Mouse (Mus musculus): Measurements from ENCODE around the gene Batf2. TPM values are rescaled to one million over a fixed set of nuclear protein-coding genes. Genes with fewer than 3 reads are reported as not detected.

Batf2 gene
- 0.41 TPM for polyA plus RNA-seq (2014; fragmentation: Illumina TruSeq; extraction: RNeasy Lipid Tissue Mini Kit (QIAGEN cat#74804); ENCODE audit: low replicate concordance)

GRCm38 (mm10) chr19:6140678-6141393, at the start of gene Batf2:
Gene Batf2, plus strand, starts transcription at chr19:6140983.

DNA sequence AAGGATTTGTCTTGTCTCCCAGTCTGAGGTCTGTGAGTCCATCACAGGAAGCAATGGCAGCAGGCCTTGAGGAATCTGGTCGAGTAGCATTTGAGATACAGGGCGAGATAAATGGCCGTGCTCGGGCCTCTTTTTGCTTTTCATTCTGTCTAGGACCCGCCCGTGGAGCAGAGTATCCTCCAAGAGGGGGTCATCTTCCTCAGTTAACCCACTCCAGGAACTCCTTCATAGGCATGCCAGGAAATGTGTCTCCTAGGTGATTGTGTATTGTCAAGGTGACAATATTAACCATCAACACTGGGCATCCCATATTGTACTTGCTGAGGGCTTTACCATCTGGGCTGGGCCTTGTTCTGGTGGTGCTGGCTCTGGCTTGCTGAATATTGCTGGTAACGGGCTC, 46.7 kb upstream of the Batf2 start, which contains the start of gene AC131692.1:
Gene AC131692.1, plus strand, starts transcription at position 301 of the 400 bp plus-strand sequence.

DNA sequence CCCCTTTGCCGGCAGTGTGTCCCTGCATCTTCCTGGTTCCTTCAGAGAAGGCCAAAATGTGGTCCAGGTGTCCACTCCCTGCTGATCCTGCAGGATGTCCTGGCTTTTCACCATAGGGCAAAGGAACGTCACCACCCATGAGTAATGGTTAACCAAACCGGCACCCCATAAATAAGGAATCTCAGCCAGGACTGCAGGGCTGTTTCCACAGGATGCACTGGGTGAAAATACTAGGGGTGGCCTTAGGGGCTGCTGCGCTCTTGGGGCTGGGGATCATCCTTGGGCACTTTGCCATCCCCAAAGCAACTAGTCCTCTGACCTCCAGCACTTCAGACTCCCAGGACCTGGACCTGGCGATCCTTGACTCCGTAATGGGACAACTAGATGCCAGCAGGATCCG, 35.2 kb upstream of the Batf2 start, which contains the start of gene Naaladl1:
Gene Naaladl1, plus strand, starts transcription at position 197 of the 400 bp plus-strand sequence.

GRCm38 (mm10) chr19:6117986-6118676, 22.7 kb upstream of the Batf2 start, which contains the start of gene Sac3d1:
Gene Sac3d1, minus strand, starts transcription at chr19:6118650.

DNA sequence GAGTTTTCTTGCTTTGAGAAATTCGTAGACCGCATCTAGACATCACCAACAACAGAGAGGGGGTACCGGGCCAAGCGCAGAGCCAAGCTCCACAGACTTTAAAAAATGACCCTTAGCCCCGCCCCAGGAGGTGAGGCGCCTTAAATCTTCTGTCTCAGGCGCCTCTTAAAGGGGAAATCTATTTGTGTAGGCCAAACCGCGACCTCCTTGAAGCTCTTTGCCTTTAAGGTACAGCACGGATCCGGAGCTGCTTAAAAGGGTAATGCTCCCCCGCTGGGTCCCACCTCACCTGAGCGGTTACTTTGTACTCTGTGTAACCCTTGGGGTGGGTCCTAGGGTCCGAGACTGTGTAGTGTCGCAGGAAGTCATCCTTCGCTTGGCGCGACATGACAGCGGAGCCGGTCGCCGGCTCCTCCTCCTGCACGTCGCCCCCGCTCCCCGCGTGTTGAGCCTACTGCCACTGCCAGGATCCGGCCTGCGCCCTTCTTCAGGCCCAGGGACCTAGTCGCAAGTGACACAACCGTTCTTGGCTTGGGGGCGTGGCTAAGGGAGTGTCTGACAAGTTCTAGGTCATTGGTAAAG, 12.9 kb upstream of the Batf2 start, which contains the start of gene Snx15:
Gene Snx15, minus strand, starts transcription at position 545 of the 582 bp plus-strand sequence.

GRCm38 (mm10) chr19:6141394-6141749, 589 bp downstream of the Batf2 start, which contains the start of gene Arl2:
Gene Arl2, minus strand, starts transcription at chr19:6141548.

GRCm38 (mm10) chr19:6184131-6184530, 43.3 kb downstream of the Batf2 start, which contains the start of gene Majin:
Gene Majin, plus strand, starts transcription at chr19:6184388.

Other genes with a start within 250 kb of the Batf2 start
- 0.97 TPM for gene Tigd3, start 246.8 kb upstream of the Batf2 start, polyA plus RNA-seq (2014; fragmentation: Illumina TruSeq; extraction: RNeasy Lipid Tissue Mini Kit (QIAGEN cat#74804); ENCODE audit: low replicate concordance)
- gene Dpf2, start 228.0 kb upstream of the Batf2 start, polyA plus RNA-seq (2014; fragmentation: Illumina TruSeq; extraction: RNeasy Lipid Tissue Mini Kit (QIAGEN cat#74804); ENCODE audit: low replicate concordance): 8.6 TPM
- 2.5 TPM for gene Cdc42ep2, start 216.2 kb upstream of the Batf2 start, polyA plus RNA-seq (2014; fragmentation: Illumina TruSeq; extraction: RNeasy Lipid Tissue Mini Kit (QIAGEN cat#74804); ENCODE audit: low replicate concordance)
- gene Pola2, start 176.8 kb upstream of the Batf2 start, polyA plus RNA-seq (2014; fragmentation: Illumina TruSeq; extraction: RNeasy Lipid Tissue Mini Kit (QIAGEN cat#74804); ENCODE audit: low replicate concordance): 4.1 TPM
- gene Slc22a20, start 154.8 kb upstream of the Batf2 start, polyA plus RNA-seq (2014; fragmentation: Illumina TruSeq; extraction: RNeasy Lipid Tissue Mini Kit (QIAGEN cat#74804); ENCODE audit: low replicate concordance): not detected
- gene Capn1, start 125.1 kb upstream of the Batf2 start, polyA plus RNA-seq (2014; fragmentation: Illumina TruSeq; extraction: RNeasy Lipid Tissue Mini Kit (QIAGEN cat#74804); ENCODE audit: low replicate concordance): 1.9 TPM
- 0.97 TPM for gene Syvn1, start 94.4 kb upstream of the Batf2 start, polyA plus RNA-seq (2014; fragmentation: Illumina TruSeq; extraction: RNeasy Lipid Tissue Mini Kit (QIAGEN cat#74804); ENCODE audit: low replicate concordance)
- gene Mrpl49, start 83.2 kb upstream of the Batf2 start, polyA plus RNA-seq (2014; fragmentation: Illumina TruSeq; extraction: RNeasy Lipid Tissue Mini Kit (QIAGEN cat#74804); ENCODE audit: low replicate concordance): 21.3 TPM
- gene Fau, start 83.1 kb upstream of the Batf2 start, polyA plus RNA-seq (2014; fragmentation: Illumina TruSeq; extraction: RNeasy Lipid Tissue Mini Kit (QIAGEN cat#74804); ENCODE audit: low replicate concordance): 4.9 TPM
- gene Znhit2, start 79.8 kb upstream of the Batf2 start, polyA plus RNA-seq (2014; fragmentation: Illumina TruSeq; extraction: RNeasy Lipid Tissue Mini Kit (QIAGEN cat#74804); ENCODE audit: low replicate concordance): not detected
- 0.97 TPM for gene Tm7sf2, start 72.6 kb upstream of the Batf2 start, polyA plus RNA-seq (2014; fragmentation: Illumina TruSeq; extraction: RNeasy Lipid Tissue Mini Kit (QIAGEN cat#74804); ENCODE audit: low replicate concordance)
- 9.3 TPM for gene Vps51, start 63.8 kb upstream of the Batf2 start, polyA plus RNA-seq (2014; fragmentation: Illumina TruSeq; extraction: RNeasy Lipid Tissue Mini Kit (QIAGEN cat#74804); ENCODE audit: low replicate concordance)
- not detected for gene Tmem262, start 61.0 kb upstream of the Batf2 start, polyA plus RNA-seq (2014; fragmentation: Illumina TruSeq; extraction: RNeasy Lipid Tissue Mini Kit (QIAGEN cat#74804); ENCODE audit: low replicate concordance)
- not detected for gene Gm28374, start 58.7 kb upstream of the Batf2 start, polyA plus RNA-seq (2014; fragmentation: Illumina TruSeq; extraction: RNeasy Lipid Tissue Mini Kit (QIAGEN cat#74804); ENCODE audit: low replicate concordance)
- gene Zfpl1, start 56.0 kb upstream of the Batf2 start, polyA plus RNA-seq (2014; fragmentation: Illumina TruSeq; extraction: RNeasy Lipid Tissue Mini Kit (QIAGEN cat#74804); ENCODE audit: low replicate concordance): not detected
- 2.1 TPM for gene Cdca5, start 56.0 kb upstream of the Batf2 start, polyA plus RNA-seq (2014; fragmentation: Illumina TruSeq; extraction: RNeasy Lipid Tissue Mini Kit (QIAGEN cat#74804); ENCODE audit: low replicate concordance)
- gene AC131692.1, start 46.6 kb upstream of the Batf2 start, polyA plus RNA-seq (2014; fragmentation: Illumina TruSeq; extraction: RNeasy Lipid Tissue Mini Kit (QIAGEN cat#74804); ENCODE audit: low replicate concordance): not detected
- 3.8 TPM for gene Naaladl1, start 35.2 kb upstream of the Batf2 start, polyA plus RNA-seq (2014; fragmentation: Illumina TruSeq; extraction: RNeasy Lipid Tissue Mini Kit (QIAGEN cat#74804); ENCODE audit: low replicate concordance)
- gene Sac3d1, start 22.3 kb upstream of the Batf2 start, polyA plus RNA-seq (2014; fragmentation: Illumina TruSeq; extraction: RNeasy Lipid Tissue Mini Kit (QIAGEN cat#74804); ENCODE audit: low replicate concordance): not detected
- gene Snx15, start 12.7 kb upstream of the Batf2 start, polyA plus RNA-seq (2014; fragmentation: Illumina TruSeq; extraction: RNeasy Lipid Tissue Mini Kit (QIAGEN cat#74804); ENCODE audit: low replicate concordance): 4.0 TPM
- gene Arl2, start 565 bp downstream of the Batf2 start, polyA plus RNA-seq (2014; fragmentation: Illumina TruSeq; extraction: RNeasy Lipid Tissue Mini Kit (QIAGEN cat#74804); ENCODE audit: low replicate concordance): 1.0 TPM
- gene Majin, start 43.4 kb downstream of the Batf2 start, polyA plus RNA-seq (2014; fragmentation: Illumina TruSeq; extraction: RNeasy Lipid Tissue Mini Kit (QIAGEN cat#74804); ENCODE audit: low replicate concordance): 0.37 TPM
- not detected for gene Gpha2, start 85.4 kb downstream of the Batf2 start, polyA plus RNA-seq (2014; fragmentation: Illumina TruSeq; extraction: RNeasy Lipid Tissue Mini Kit (QIAGEN cat#74804); ENCODE audit: low replicate concordance)
- 0.30 TPM for gene Ppp2r5b, start 94.9 kb downstream of the Batf2 start, polyA plus RNA-seq (2014; fragmentation: Illumina TruSeq; extraction: RNeasy Lipid Tissue Mini Kit (QIAGEN cat#74804); ENCODE audit: low replicate concordance)
- 0.07 TPM for gene Atg2a, start 100.7 kb downstream of the Batf2 start, polyA plus RNA-seq (2014; fragmentation: Illumina TruSeq; extraction: RNeasy Lipid Tissue Mini Kit (QIAGEN cat#74804); ENCODE audit: low replicate concordance)
- 22.8 TPM for gene Ehd1, start 135.7 kb downstream of the Batf2 start, polyA plus RNA-seq (2014; fragmentation: Illumina TruSeq; extraction: RNeasy Lipid Tissue Mini Kit (QIAGEN cat#74804); ENCODE audit: low replicate concordance)
- 4.0 TPM for gene Cdc42bpg, start 165.5 kb downstream of the Batf2 start, polyA plus RNA-seq (2014; fragmentation: Illumina TruSeq; extraction: RNeasy Lipid Tissue Mini Kit (QIAGEN cat#74804); ENCODE audit: low replicate concordance)
- 3.2 TPM for gene Men1, start 194.0 kb downstream of the Batf2 start, polyA plus RNA-seq (2014; fragmentation: Illumina TruSeq; extraction: RNeasy Lipid Tissue Mini Kit (QIAGEN cat#74804); ENCODE audit: low replicate concordance)
- gene Map4k2, start 200.2 kb downstream of the Batf2 start, polyA plus RNA-seq (2014; fragmentation: Illumina TruSeq; extraction: RNeasy Lipid Tissue Mini Kit (QIAGEN cat#74804); ENCODE audit: low replicate concordance): 3.2 TPM
- gene Sf1, start 222.7 kb downstream of the Batf2 start, polyA plus RNA-seq (2014; fragmentation: Illumina TruSeq; extraction: RNeasy Lipid Tissue Mini Kit (QIAGEN cat#74804); ENCODE audit: low replicate concordance): 86.9 TPM
- 1.0 TPM for gene Pygm, start 243.4 kb downstream of the Batf2 start, polyA plus RNA-seq (2014; fragmentation: Illumina TruSeq; extraction: RNeasy Lipid Tissue Mini Kit (QIAGEN cat#74804); ENCODE audit: low replicate concordance)